Mouse (Mus musculus) macrophage (primary cell): ENCODE measurements around the gene Btf3l4. TPM values are rescaled to one million over a fixed set of nuclear protein-coding genes. Genes with fewer than 3 reads are reported as not detected.

Source experiments
- H3K27ac ChIP-seq: fragments of 350-480 bp; formaldehyde crosslinking; 2 replicates; pipeline ENCODE4 v1.9.0; 2021
- H3K36me3 ChIP-seq: fragments of 350-480 bp; formaldehyde crosslinking; 2 replicates; pipeline ENCODE4 v1.9.0; 2021; ENCODE audit errors: inconsistent target
- H3K4me3 ChIP-seq: fragments of 350-480 bp; formaldehyde crosslinking; 2 replicates; pipeline ENCODE4 v1.9.0; 2021; ENCODE audit errors: inconsistent target
- H3K79me2 ChIP-seq: fragments of 350-480 bp; formaldehyde crosslinking; 2 replicates; pipeline ENCODE4 v1.9.0; 2021; ENCODE audit errors: inconsistent target
- WGBS: methylation state at CpG from one replicate; pipeline ENCODE4 v1.1.7; 2026; ENCODE audit warnings: inconsistent platforms; ENCODE audit not compliant: missing documents; 5-methylcytosine and 5-hydroxymethylcytosine counted together
- polyA plus RNA-seq: library from polyadenylated mRNA; stranded (reverse); fragments of 250-400 nt; gene quantifications from 3 replicates; pipeline ENCODE4 v1.2.4, GENCODE M21; 2018; ENCODE audit warnings: inconsistent platforms

Btf3l4 gene
- polyA plus RNA-seq, 1 experiment from 2014 or later = 70.6 TPM

GRCm38 (mm10) chr4:108835496-108835895 is 2.1 kb upstream of the Btf3l4 start:
- no peaks in the 10 kb centered on the region for H3K36me3 ChIP-seq
- H3K27ac ChIP-seq = peak overlapping the region; percentile 83
- H3K4me3 ChIP-seq = peak overlapping the region; percentile 82
- 74% methylated on average over 3 of the region's 3 CpGs for WGBS
- peaks cover 86% of the 10 kb centered on the region for H3K79me2 ChIP-seq

- H3K79me2 ChIP-seq = peaks cover 81% of the 10 kb centered on the region
- no peaks in the 10 kb centered on the region for H3K36me3 ChIP-seq
- peak overlapping the region; percentile 82 for H3K4me3 ChIP-seq
- H3K27ac ChIP-seq = peak overlapping the region; percentile 83
- 1% methylated on average over 15 of the region's 15 CpGs for WGBS
Observed at GRCm38 (mm10) chr4:108834971-108835311, 1.5 kb upstream of the Btf3l4 start.

GRCm38 (mm10) chr4:108834115-108834970 is 929 bp upstream of the Btf3l4 start, which contains the start of gene Txndc12:
TSS of gene Txndc12 (plus strand) at chr4:108834601.
- peaks cover 75% of the 10 kb centered on the region for H3K79me2 ChIP-seq
- H3K4me3 ChIP-seq = peak within 1 kb of the TSS; percentile 82
- H3K36me3 ChIP-seq = no peaks in the 10 kb centered on the region
- WGBS = under 1% methylated on average over 34 of the region's 34 CpGs
- H3K27ac ChIP-seq = peak within 1 kb of the TSS; percentile 83

- Histone ChIP-seq H3K4me3 (peak overlapping the region; percentile 82), H3K27ac (peak overlapping the region; percentile 83), H3K36me3 (no peaks in the 10 kb centered on the region), H3K79me2 (peaks cover 69% of the 10 kb centered on the region)
- 1% methylated on average over 6 of the region's 6 CpGs for WGBS
Observed at GRCm38 (mm10) chr4:108833828-108834114, 357 bp upstream of the Btf3l4 start.

GRCm38 (mm10) chr4:108830698-108831097 is 2.7 kb downstream of the Btf3l4 start:
- WGBS = 100% methylated on average over 1 of the region's 1 CpGs
- H3K79me2 ChIP-seq = peaks cover 38% of the 10 kb centered on the region
- no peak overlapping the region for H3K4me3 ChIP-seq
- H3K27ac ChIP-seq = no peak overlapping the region
- H3K36me3 ChIP-seq = peaks cover 2% of the 10 kb centered on the region; the same call in 1 of the 2 replicates

- peaks cover 11% of the 10 kb centered on the region for H3K79me2 ChIP-seq
- peaks cover 32% of the 10 kb centered on the region for H3K36me3 ChIP-seq
Observed at GRCm38 (mm10) chr4:108826643-108827042, 6.8 kb downstream of the Btf3l4 start.

GRCm38 (mm10) chr4:108826096-108826495 is 7.3 kb downstream of the Btf3l4 start:
- Histone ChIP-seq H3K79me2 (peaks cover 6% of the 10 kb centered on the region), H3K4me3 (no peak overlapping the region), H3K36me3 (peaks cover 32% of the 10 kb centered on the region), H3K27ac (no peak overlapping the region)
- 100% methylated on average over 1 of the region's 1 CpGs for WGBS

More at GRCm38 (mm10) chr4:108826643-108827042, 6.8 kb downstream of the Btf3l4 start:
- H3K4me3 ChIP-seq = no peak overlapping the region
- WGBS = 88% methylated on average over 2 of the region's 2 CpGs
- no peak overlapping the region for H3K27ac ChIP-seq

GRCm38 (mm10) chr4:108825677-108826076 is 7.7 kb downstream of the Btf3l4 start:
- WGBS = 97% methylated on average over 3 of the region's 3 CpGs
- peaks cover 2% of the 10 kb centered on the region; the same call in 1 of the 2 replicates for H3K79me2 ChIP-seq
- no peak overlapping the region for H3K27ac ChIP-seq
- peaks cover 32% of the 10 kb centered on the region for H3K36me3 ChIP-seq
- no peak overlapping the region for H3K4me3 ChIP-seq

- no peaks in the 10 kb centered on the region for H3K79me2 ChIP-seq
- WGBS = 91% methylated on average over 6 of the region's 6 CpGs
- no peak overlapping the region for H3K4me3 ChIP-seq
- no peaks in the 10 kb centered on the region for H3K36me3 ChIP-seq
- H3K27ac ChIP-seq = no peak overlapping the region
Observed at GRCm38 (mm10) chr4:108811550-108811949, 21.9 kb downstream of the Btf3l4 start.

GRCm38 (mm10) chr4:108811142-108811541 is 22.3 kb downstream of the Btf3l4 start:
- H3K79me2 ChIP-seq = no peaks in the 10 kb centered on the region
- WGBS = 60% methylated on average over 4 of the region's 4 CpGs
- H3K27ac ChIP-seq = no peak overlapping the region

GRCm38 (mm10) chr4:108803535-108803934 is 29.9 kb downstream of the Btf3l4 start:
- Histone ChIP-seq H3K27ac (no peak overlapping the region), H3K36me3 (no peaks in the 10 kb centered on the region), H3K79me2 (no peaks in the 10 kb centered on the region), H3K4me3 (no peak overlapping the region)
- WGBS = 100% methylated on average over 2 of the region's 2 CpGs

More at GRCm38 (mm10) chr4:108811142-108811541, 22.3 kb downstream of the Btf3l4 start:
- Histone ChIP-seq H3K4me3 (no peak overlapping the region), H3K36me3 (no peaks in the 10 kb centered on the region)

- no peaks in the 10 kb centered on the region for H3K36me3 ChIP-seq
- WGBS = 58% methylated on average over 2 of the region's 2 CpGs
- no peak overlapping the region for H3K27ac ChIP-seq
- no peak overlapping the region for H3K4me3 ChIP-seq
- H3K79me2 ChIP-seq = no peaks in the 10 kb centered on the region
Observed at GRCm38 (mm10) chr4:108798083-108798830, 35.2 kb downstream of the Btf3l4 start.

- no peak overlapping the region for H3K27ac ChIP-seq
- H3K4me3 ChIP-seq = no peak overlapping the region
- no peaks in the 10 kb centered on the region for H3K36me3 ChIP-seq
- H3K79me2 ChIP-seq = no peaks in the 10 kb centered on the region
- 62% methylated on average over 4 of the region's 4 CpGs for WGBS
Observed at GRCm38 (mm10) chr4:108796701-108797100, 36.7 kb downstream of the Btf3l4 start.

GRCm38 (mm10) chr4:108793941-108794340 is 39.5 kb downstream of the Btf3l4 start:
- Histone ChIP-seq H3K36me3 (no peaks in the 10 kb centered on the region), H3K27ac (no peak overlapping the region), H3K79me2 (no peaks in the 10 kb centered on the region), H3K4me3 (no peak overlapping the region)
- 83% methylated on average over 1 of the region's 1 CpGs for WGBS

- Histone ChIP-seq H3K27ac (no peak overlapping the region), H3K79me2 (no peaks in the 10 kb centered on the region), H3K4me3 (no peak overlapping the region), H3K36me3 (no peaks in the 10 kb centered on the region)
- WGBS = 0% methylated on average over 1 of the region's 1 CpGs
Observed at GRCm38 (mm10) chr4:108790507-108790906, 42.9 kb downstream of the Btf3l4 start.
